Mouse (Mus musculus): ENCODE measurements at regions not wholly inside any gene's neighbourhood (a gene's known extent, or its start where the extent isn't known, plus 50 kb on each side); places are given as distances from the start of the nearest gene placed in this dataset.

- no peaks in the 10 kb centered on the region for H3K36me3 ChIP-seq (ENCODE audit: control insufficient read depth, insufficient read depth, low read length)
- no peak overlapping the region for H3K4me2 ChIP-seq (replicated peaks; ENCODE audit: low read depth, low read length)
- DNase-seq (ENCODE audit: low spot score) (no peak), ATAC-seq (ENCODE audit: low FRiP score) (no peak)
- no peaks in the 10 kb centered on the region for H3K27me3 ChIP-seq (ENCODE audit: control insufficient read depth, insufficient read depth, low read length)
- no peaks in the 10 kb centered on the region for H3K9me3 ChIP-seq (ENCODE audit: control insufficient read depth, low read length)
- no peaks in the 10 kb centered on the region; the same call in 1 of the 2 replicates for H3K4me1 ChIP-seq (replicated peaks; ENCODE audit: control insufficient read depth, insufficient read depth, low read length)
- WGBS = 58% methylated on average over 13 of the region's 13 CpGs
- no peak overlapping the region for H3K4me3 ChIP-seq (ENCODE audit: low read depth, low read length)
- no peak overlapping the region for H3K27ac ChIP-seq (ENCODE audit: low read depth, low read length)
- no peak overlapping the region for H3K9ac ChIP-seq (ENCODE audit: low read depth, low read length)
These were observed 105.3 kb downstream of the Mis18a start for GRCm38 (mm10) chr16:90621761-90622411.

GRCm38 (mm10) chr16:90619565-90620311 is 107.5 kb downstream of the Mis18a start:
- WGBS = 78% methylated on average over 13 of the region's 13 CpGs
- DNase-seq (ENCODE audit: low spot score) (no peak), ATAC-seq (ENCODE audit: low FRiP score) (no peak)
- H3K27me3 ChIP-seq (ENCODE audit: control insufficient read depth, insufficient read depth, low read length) = no peaks in the 10 kb centered on the region
- no peaks in the 10 kb centered on the region for H3K4me1 ChIP-seq (replicated peaks; ENCODE audit: control insufficient read depth, insufficient read depth, low read length)
- no peaks in the 10 kb centered on the region for H3K9me3 ChIP-seq (ENCODE audit: control insufficient read depth, low read length)
- no peaks in the 10 kb centered on the region for H3K36me3 ChIP-seq (ENCODE audit: control insufficient read depth, insufficient read depth, low read length)
- no peak overlapping the region for H3K27ac ChIP-seq (ENCODE audit: low read depth, low read length)
- no peak overlapping the region for H3K4me3 ChIP-seq (ENCODE audit: low read depth, low read length)
- no peak overlapping the region for H3K9ac ChIP-seq (ENCODE audit: low read depth, low read length)
- H3K4me2 ChIP-seq (replicated peaks; ENCODE audit: low read depth, low read length) = no peak overlapping the region

GRCm38 (mm10) chr16:90615791-90616190 is 111.4 kb downstream of the Mis18a start:
- Histone ChIP-seq H3K27me3 (ENCODE audit: control insufficient read depth, insufficient read depth, low read length) (no peaks in the 10 kb centered on the region), H3K9ac (ENCODE audit: low read depth, low read length) (no peak overlapping the region), H3K4me1 (replicated peaks; ENCODE audit: control insufficient read depth, insufficient read depth, low read length) (no peaks in the 10 kb centered on the region), H3K4me2 (replicated peaks; ENCODE audit: low read depth, low read length) (no peak overlapping the region), H3K27ac (ENCODE audit: low read depth, low read length) (no peak overlapping the region), H3K36me3 (ENCODE audit: control insufficient read depth, insufficient read depth, low read length) (no peaks in the 10 kb centered on the region), H3K4me3 (ENCODE audit: low read depth, low read length) (no peak overlapping the region), H3K9me3 (ENCODE audit: control insufficient read depth, low read length) (no peaks in the 10 kb centered on the region)
- DNase-seq (ENCODE audit: low spot score) (no peak), ATAC-seq (ENCODE audit: low FRiP score) (no peak)
- 71% methylated on average over 10 of the region's 10 CpGs for WGBS

- H3K4me2 ChIP-seq (replicated peaks; ENCODE audit: low read depth, low read length) = no peak overlapping the region
- H3K4me1 ChIP-seq (replicated peaks; ENCODE audit: control insufficient read depth, insufficient read depth, low read length) = no peaks in the 10 kb centered on the region
- 97% methylated on average over 1 of the region's 1 CpGs for WGBS
- no peak for ATAC-seq (ENCODE audit: low FRiP score)
- DNase-seq (ENCODE audit: low spot score) = no peak
- no peaks in the 10 kb centered on the region for H3K36me3 ChIP-seq (ENCODE audit: control insufficient read depth, insufficient read depth, low read length)
- no peak overlapping the region for H3K27ac ChIP-seq (ENCODE audit: low read depth, low read length)
- H3K9me3 ChIP-seq (ENCODE audit: control insufficient read depth, low read length) = no peaks in the 10 kb centered on the region
- no peak overlapping the region for H3K9ac ChIP-seq (ENCODE audit: low read depth, low read length)
- H3K4me3 ChIP-seq (ENCODE audit: low read depth, low read length) = no peak overlapping the region
- H3K27me3 ChIP-seq (ENCODE audit: control insufficient read depth, insufficient read depth, low read length) = no peaks in the 10 kb centered on the region
These were observed 113.1 kb downstream of the Mis18a start for GRCm38 (mm10) chr16:90614137-90614536.

GRCm38 (mm10) chr16:90610097-90610808 is 117.0 kb downstream of the Mis18a start:
- WGBS = 90% methylated on average over 22 of the region's 22 CpGs
- H3K4me2 ChIP-seq (replicated peaks; ENCODE audit: low read depth, low read length) = no peak overlapping the region
- H3K9me3 ChIP-seq (ENCODE audit: control insufficient read depth, low read length) = no peaks in the 10 kb centered on the region
- no peak overlapping the region for H3K4me3 ChIP-seq (ENCODE audit: low read depth, low read length)
- ATAC-seq (ENCODE audit: low FRiP score) = no peak
- no peak overlapping the region for H3K9ac ChIP-seq (ENCODE audit: low read depth, low read length)
- H3K27me3 ChIP-seq (ENCODE audit: control insufficient read depth, insufficient read depth, low read length) = no peaks in the 10 kb centered on the region
- H3K36me3 ChIP-seq (ENCODE audit: control insufficient read depth, insufficient read depth, low read length) = no peaks in the 10 kb centered on the region
- no peak overlapping the region for H3K27ac ChIP-seq (ENCODE audit: low read depth, low read length)
- no peak for DNase-seq (ENCODE audit: low spot score)
- H3K4me1 ChIP-seq (replicated peaks; ENCODE audit: control insufficient read depth, insufficient read depth, low read length) = no peaks in the 10 kb centered on the region

- Histone ChIP-seq H3K9me3 (ENCODE audit: control insufficient read depth, low read length) (peaks cover 2% of the 10 kb centered on the region; the same call in 1 of the 2 replicates), H3K4me2 (replicated peaks; ENCODE audit: low read depth, low read length) (no peak overlapping the region), H3K27ac (ENCODE audit: low read depth, low read length) (no peak overlapping the region), H3K9ac (ENCODE audit: low read depth, low read length) (no peak overlapping the region), H3K36me3 (ENCODE audit: control insufficient read depth, insufficient read depth, low read length) (no peaks in the 10 kb centered on the region), H3K27me3 (ENCODE audit: control insufficient read depth, insufficient read depth, low read length) (no peaks in the 10 kb centered on the region), H3K4me1 (replicated peaks; ENCODE audit: control insufficient read depth, insufficient read depth, low read length) (no peaks in the 10 kb centered on the region), H3K4me3 (ENCODE audit: low read depth, low read length) (no peak overlapping the region)
- WGBS = 83% methylated on average over 7 of the region's 7 CpGs
- ATAC-seq (ENCODE audit: low FRiP score) (no peak), DNase-seq (ENCODE audit: low spot score) (no peak)
These were observed 127.8 kb downstream of the Mis18a start for GRCm38 (mm10) chr16:90599329-90599870.

GRCm38 (mm10) chr16:90598727-90599126 is 128.5 kb downstream of the Mis18a start:
- no peak for DNase-seq (ENCODE audit: low spot score)
- Histone ChIP-seq H3K4me1 (replicated peaks; ENCODE audit: control insufficient read depth, insufficient read depth, low read length) (no peaks in the 10 kb centered on the region), H3K36me3 (ENCODE audit: control insufficient read depth, insufficient read depth, low read length) (no peaks in the 10 kb centered on the region), H3K4me2 (replicated peaks; ENCODE audit: low read depth, low read length) (no peak overlapping the region), H3K4me3 (ENCODE audit: low read depth, low read length) (no peak overlapping the region), H3K9me3 (ENCODE audit: control insufficient read depth, low read length) (peaks cover 2% of the 10 kb centered on the region; the same call in 1 of the 2 replicates), H3K9ac (ENCODE audit: low read depth, low read length) (no peak overlapping the region), H3K27ac (ENCODE audit: low read depth, low read length) (no peak overlapping the region), H3K27me3 (ENCODE audit: control insufficient read depth, insufficient read depth, low read length) (no peaks in the 10 kb centered on the region)
- WGBS = 82% methylated on average over 7 of the region's 7 CpGs
- no peak for ATAC-seq (ENCODE audit: low FRiP score)

- DNase-seq (ENCODE audit: low spot score) (no peak), ATAC-seq (ENCODE audit: low FRiP score) (no peak)
- Histone ChIP-seq H3K4me2 (replicated peaks; ENCODE audit: low read depth, low read length) (no peak overlapping the region), H3K27ac (ENCODE audit: low read depth, low read length) (no peak overlapping the region), H3K4me3 (ENCODE audit: low read depth, low read length) (no peak overlapping the region), H3K9ac (ENCODE audit: low read depth, low read length) (no peak overlapping the region), H3K9me3 (ENCODE audit: control insufficient read depth, low read length) (no peaks in the 10 kb centered on the region), H3K4me1 (replicated peaks; ENCODE audit: control insufficient read depth, insufficient read depth, low read length) (no peaks in the 10 kb centered on the region), H3K27me3 (ENCODE audit: control insufficient read depth, insufficient read depth, low read length) (no peaks in the 10 kb centered on the region), H3K36me3 (ENCODE audit: control insufficient read depth, insufficient read depth, low read length) (no peaks in the 10 kb centered on the region)
- 79% methylated on average over 6 of the region's 6 CpGs for WGBS
These were observed 134.3 kb downstream of the Mis18a start for GRCm38 (mm10) chr16:90592721-90593481.

All from hindbrain, embryonic 11.5 days (tissue).